Mouse (Mus musculus) erythroblast, adult 5-6 weeks (primary cell): ENCODE data around the gene Ophn1. TPM values are rescaled to one million over a fixed set of nuclear protein-coding genes. Genes with fewer than 3 reads are reported as not detected.

Source experiments
- ATAC-seq: replicated peaks from 2 replicates; pipeline ENCODE4 v1.8.0; 2016; ENCODE audit warnings: moderate number of reproducible peaks, mild to moderate bottlenecking, moderate TSS enrichment, inconsistent platforms; ENCODE audit not compliant: poor library complexity, low FRiP score, severe bottlenecking
- total RNA-seq, 2 experiments: library from RNA; stranded (forward) in 1 of 2; stranded (reverse) in 1 of 2; fragments of 150-400 nt in 1 of 2; fragments of 200-764, 138-1000 nt in 1 of 2; gene quantifications; 2 replicates each; pipeline versions ENCODE4 v1.2.3 to v1.2.4; 2015 to 2017; ENCODE audit warnings: low replicate concordance in 2 of 2

The Ophn1 gene
- 0.63 and 3.3 TPM in 2 replicates for total RNA-seq (2015; ENCODE audit: low replicate concordance)
- 0.14 and 0.34 TPM in 2 replicates for total RNA-seq (2017; ENCODE audit: low replicate concordance)

DNA sequence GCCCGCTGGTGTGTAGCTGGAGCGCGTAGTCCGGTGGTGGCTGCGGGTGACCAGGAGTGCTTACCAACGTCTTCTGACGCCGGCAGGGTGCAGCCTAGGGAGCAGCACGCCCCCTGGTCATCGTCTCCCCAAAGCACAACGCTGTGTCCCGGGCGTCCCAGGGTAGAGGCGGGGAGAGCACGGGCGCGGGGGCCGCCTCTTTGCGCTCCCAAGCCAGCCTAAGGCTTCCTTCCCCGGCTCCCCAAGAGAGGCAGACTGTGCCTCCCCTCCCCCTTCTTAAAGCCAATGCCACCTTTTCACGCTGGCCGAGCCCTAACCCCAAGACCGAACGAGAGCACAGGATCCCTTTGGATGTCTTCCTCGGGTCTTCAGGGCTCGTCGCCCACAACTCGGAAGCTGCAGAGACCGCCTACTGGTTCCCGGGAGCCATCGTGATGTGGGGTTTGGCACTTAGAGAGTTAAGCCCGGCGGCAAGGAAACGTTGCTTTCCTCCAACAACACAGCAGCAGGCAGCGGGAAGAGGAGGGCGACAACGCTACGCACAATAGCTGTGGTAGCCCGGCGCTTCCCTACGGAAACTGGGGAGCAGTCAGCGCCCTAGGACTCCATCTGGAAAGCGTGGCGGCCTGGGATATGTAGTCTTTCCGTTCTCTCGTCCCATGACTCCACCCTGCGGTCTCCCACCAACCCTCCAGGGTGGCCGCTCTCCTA, at the start of gene Ophn1:
Gene Ophn1, minus strand, starts transcription at position 620 of the 711 bp plus-strand sequence.
- no peak for ATAC-seq

DNA sequence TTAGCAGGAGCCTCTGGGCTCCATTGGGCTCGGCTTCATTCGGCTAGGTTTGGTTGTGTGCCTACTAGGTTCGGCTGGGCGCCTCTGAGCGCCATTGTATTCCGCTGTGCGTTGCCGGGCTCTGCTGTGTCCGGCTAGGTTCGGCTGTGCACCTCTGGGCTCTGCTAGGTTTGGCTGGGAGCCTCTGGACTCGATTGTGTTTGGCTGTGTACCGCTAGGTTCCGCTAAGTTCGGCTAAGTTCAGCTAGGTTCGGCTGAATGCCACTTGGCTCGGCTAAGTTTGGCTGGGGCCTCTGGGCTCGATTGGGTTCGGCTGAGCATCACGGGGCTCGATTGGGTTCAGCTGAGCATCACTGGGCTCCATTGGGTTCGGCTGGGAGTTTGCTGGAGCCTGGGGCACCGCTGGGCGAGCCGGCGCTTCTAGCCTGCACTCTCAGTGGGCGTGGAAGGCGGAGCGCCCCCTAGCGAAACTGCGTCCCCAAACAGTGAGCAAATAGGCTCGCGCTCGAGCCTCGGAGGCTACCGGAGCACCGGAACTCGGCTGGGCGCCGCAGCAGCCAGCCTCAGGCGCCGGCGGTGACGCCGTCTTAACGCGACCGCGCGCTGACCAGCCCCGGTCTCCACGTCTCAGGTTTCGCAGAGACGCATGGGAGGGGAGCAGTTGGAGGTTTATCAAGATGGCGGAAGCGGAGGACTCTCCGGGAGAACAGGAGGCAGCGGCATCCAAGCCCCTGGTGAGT, 46.9 kb upstream of the Ophn1 start:
- ATAC-seq, result peak; percentile 81

- peak; percentile 84 for ATAC-seq
These were observed 46.1 kb upstream of the Ophn1 start for GRCm38 (mm10) chrX:98936707-98937554.

DNA sequence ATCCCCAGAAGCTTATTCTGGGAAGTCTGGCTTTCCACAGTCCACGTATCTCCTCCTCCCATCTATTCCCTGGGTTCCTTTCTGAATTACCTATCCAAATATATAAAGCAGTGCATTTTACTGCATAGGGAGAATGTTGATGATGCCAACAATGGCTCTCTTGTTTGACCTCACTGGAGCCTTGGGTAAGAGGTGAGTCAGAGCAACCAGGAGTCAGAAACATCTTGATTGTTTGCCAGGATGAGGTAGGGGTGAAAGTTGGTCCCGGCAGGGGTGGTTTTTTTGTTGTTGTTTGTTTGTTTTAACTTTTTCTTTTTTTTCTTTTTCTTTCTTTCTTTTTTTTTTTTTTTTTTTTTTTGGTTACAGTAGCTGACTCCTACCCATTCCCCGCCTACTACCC, 45.3 kb upstream of the Ophn1 start, which contains the start of gene Yipf6:
Gene Yipf6, plus strand, starts transcription at position 216 of the 400 bp plus-strand sequence.
- no peak for ATAC-seq

- no peak; the same call in 1 of the 2 replicates for ATAC-seq
These were observed 28.6 kb upstream of the Ophn1 start for GRCm38 (mm10) chrX:98919423-98919822.

DNA sequence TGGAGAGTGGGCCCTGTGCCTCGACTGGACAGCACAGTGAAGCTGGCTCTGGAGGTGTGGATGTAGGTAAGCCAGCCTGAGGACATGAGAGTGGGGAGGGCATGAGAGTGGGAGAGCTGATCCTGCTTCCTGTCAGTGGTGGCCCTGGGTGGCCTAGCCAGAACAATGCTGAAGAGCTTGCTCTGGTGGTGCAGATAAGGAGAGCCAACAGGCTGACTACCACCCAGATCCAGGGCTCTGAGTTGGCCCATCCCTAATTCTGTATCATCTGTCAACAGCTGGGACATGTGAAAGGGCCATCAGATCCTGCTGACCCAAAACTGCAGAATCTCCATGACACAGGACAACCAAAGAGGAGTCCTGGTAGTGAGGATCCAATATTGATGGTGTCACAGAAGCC, 18.1 kb upstream of the Ophn1 start:
- peak; percentile 97 for ATAC-seq

DNA sequence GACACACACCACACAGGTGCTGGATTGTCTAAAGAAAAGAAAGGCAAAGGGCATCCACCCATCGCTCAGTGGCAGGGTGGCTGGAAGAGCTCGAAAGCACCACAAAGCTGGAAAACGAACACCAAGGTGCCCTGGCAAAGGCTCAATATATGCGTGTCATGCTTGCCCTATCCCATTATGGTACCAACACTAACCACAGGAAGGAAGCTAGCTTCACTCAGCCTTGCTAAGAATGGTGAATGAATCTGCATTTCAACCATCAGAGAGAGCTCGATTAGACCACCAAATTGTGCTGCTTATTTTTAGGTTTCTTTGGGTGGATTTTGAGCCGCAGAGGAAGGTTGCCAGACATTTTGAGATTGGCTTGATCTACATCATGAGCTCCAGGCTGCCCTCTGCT, 13.4 kb upstream of the Ophn1 start:
- ATAC-seq, result no peak

- no peak for ATAC-seq
These were observed 7.5 kb upstream of the Ophn1 start for GRCm38 (mm10) chrX:98898307-98898706.

- no peak for ATAC-seq
These were observed 786 bp downstream of the Ophn1 start for GRCm38 (mm10) chrX:98890072-98890405.

GRCm38 (mm10) chrX:98881983-98882382, 8.8 kb downstream of the Ophn1 start:
- no peak for ATAC-seq

GRCm38 (mm10) chrX:98881085-98881484, 9.7 kb downstream of the Ophn1 start:
- no peak for ATAC-seq

DNA sequence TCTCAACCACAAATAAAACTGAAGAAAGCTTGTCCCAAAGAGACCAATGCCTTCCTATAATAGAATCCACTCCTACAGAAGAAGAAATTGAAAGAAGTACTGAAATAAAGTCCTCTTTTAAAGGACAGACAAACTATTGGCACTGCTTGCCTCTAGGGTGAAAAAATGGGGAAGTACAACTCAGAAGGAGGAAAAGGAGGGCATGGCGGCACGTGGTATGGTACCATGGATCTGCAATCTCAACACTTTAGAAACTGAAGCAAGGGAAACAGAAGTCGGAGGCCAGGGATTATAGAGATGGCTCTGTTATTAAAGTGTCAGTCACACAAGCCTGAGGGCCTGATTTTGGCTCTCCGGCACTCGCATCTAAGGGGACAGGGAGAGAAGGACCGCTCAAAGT, 10.5 kb downstream of the Ophn1 start:
- no peak for ATAC-seq

- ATAC-seq, result no peak
These were observed 15.7 kb downstream of the Ophn1 start for GRCm38 (mm10) chrX:98875144-98875543.

DNA sequence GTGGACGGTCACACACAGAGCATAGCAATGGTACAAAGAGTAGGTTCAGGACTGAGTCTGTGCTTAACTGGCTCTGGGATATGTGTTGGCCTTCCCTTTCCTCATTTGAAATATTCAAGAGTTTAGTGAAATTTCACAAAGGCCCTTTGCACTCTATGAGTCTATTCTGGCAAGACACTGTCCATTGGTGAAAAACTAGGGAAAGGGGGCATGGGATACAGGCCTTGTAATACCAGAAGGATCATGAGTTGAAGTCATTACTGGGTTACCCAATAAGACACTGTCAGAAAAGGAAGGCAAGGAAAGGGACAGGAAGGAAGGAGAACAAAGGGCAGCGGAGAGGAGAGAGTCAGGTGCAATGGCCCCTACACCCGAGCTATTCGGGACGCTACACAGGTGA, 16.7 kb downstream of the Ophn1 start:
- no peak for ATAC-seq

DNA sequence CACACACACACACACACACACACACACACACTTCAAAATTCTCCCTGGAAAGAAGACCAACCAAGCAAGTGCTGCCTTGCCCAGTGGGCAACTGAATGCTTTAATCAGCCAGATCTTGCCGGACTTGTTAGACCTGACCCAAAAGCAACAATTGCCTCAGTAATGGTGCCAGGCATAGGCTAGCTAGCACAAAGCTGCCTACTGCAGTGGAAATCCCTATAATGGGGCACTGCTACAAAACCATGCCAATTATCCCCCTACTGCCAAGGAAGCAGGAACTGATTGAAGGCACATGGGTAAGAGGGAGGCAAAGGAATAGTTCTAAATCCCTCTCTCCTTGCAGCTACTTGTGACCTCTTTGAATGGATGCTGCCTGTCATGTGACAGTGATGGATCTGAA, 18.8 kb downstream of the Ophn1 start:
- no peak for ATAC-seq

- no peak for ATAC-seq
These were observed 20.3 kb downstream of the Ophn1 start for GRCm38 (mm10) chrX:98870541-98870940.

DNA sequence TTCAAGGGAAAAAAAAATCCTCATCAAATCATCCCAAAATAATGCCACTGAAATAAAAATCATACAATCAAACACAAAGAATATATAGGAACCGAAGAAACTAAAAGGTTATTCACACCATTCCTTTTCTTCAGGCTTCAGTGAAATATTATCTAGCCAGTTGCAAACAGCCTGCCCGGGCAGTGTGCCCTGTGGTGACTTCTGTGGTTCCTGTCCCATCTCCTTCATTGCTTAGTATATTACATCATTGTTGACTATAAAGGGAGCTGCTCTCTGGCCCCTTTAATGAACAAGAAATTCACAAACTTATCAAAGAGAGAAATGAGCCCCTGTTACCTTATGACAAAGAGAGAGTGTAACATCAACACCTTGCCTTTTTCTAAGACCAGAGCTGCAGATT, 21.1 kb downstream of the Ophn1 start:
- no peak for ATAC-seq

DNA sequence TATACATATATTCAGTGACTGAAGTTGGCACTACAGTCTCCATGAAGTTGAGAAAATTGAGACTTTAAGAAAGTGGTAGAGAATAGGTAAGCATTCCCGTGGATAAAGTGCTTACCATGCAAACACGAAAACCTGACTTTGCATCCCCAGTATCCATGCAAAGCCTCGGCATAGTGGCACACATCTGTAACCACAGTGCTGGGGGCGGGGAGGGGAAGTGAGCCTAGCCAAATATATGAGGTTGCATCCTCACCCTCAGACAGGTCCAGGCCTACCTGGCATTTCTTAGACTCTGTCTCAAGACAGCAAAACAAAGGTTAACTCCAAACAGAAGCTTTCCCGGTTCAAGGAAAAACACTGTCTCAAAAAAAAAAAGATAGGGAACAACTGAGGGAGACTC, 21.7 kb downstream of the Ophn1 start:
- ATAC-seq, result no peak

DNA sequence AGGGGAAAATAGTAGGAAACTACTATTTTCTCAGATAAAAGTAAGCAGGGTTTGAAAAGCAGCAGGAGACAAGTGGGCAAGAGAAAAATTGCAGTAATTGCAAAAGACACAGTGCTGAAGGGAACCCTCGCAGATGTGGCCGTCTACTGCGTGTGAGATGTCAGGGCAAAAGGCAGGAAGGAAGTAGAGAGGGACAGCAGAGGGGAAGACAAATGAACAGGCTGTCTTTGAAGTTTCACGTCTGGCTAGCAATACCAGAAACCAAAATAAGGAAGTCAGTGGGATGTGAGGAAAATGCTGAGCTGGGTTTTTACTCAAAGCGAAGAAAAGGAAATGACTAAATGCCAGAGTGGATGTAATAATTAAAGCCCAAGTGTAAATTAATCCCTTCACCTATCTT, 30.7 kb downstream of the Ophn1 start:
- no peak for ATAC-seq

- ATAC-seq, result no peak
These were observed 34.8 kb downstream of the Ophn1 start for GRCm38 (mm10) chrX:98856046-98856445.
